Mouse (Mus musculus): ENCODE results near the gene Cabp1. TPM values are rescaled to one million over a fixed set of nuclear protein-coding genes. Genes with fewer than 3 reads are reported as not detected.
"Not testable (repeated sequence)": the region's sequence is repeated elsewhere in the genome, so short reads cannot be mapped to it uniquely, and the experiment has no call there.

The Cabp1 gene
- polyA plus RNA-seq, 1 experiment: 8.1 TPM

DNA sequence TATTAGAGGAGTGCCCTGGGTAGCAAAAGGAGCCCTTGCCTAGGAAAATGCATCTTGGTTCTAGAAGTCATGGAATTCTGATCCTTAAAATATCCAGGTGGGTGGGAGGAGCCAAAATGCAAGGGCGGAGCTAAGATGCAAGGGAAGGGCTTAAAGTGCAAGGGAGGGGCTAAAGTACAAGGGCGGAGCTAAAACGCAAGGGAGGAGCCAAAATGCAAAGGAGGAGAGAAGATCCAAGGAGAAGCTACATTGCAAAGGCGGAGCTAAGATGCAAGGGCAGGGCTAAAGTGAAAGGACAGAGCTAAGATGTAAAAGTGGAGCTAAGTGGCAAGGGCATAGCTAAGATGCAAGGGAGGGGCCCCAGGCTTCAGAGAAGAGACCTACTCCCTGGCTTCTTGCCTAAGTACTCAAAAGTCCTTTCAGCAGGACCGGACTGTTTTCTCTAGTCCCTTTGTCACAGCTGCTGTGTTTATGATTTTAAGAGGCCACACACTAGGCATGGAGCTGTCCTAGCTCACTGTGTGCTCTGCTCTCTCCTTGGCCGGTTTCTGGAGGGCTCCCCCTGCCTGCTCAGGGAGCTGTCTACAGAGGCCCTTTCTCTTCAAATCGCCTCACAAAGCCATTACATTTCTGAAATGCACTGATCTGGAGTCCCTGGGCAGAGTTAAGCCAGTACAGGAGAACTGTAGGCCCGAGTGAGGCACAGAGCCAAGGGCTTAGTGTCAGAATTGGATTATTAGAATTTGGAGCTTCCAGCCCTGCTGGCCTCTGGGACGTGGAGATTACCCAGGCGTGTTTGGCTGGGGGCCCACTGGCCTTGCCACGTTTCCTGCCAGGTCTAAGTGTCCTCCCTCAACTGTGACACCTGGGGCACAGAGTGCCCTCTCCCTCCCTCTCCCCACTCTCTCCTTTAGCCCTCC lies 28.0 kb downstream of the Cabp1 start:
- H3K4me3 ChIP-seq (ENCODE audit: low read depth, low read length): no peak overlapping the region
- no peak overlapping the region for H3K9ac ChIP-seq (ENCODE audit: low read depth, poor library complexity, severe bottlenecking)
- TF ChIP-seq CTCF (IDR thresholded peaks at IDR 0.05; ENCODE audit: low read depth, low read length) (no peak), EP300 (IDR thresholded peaks at IDR 0.05; ENCODE audit: insufficient read depth, low read depth, low read length) (no peak), POLR2A (IDR thresholded peaks at IDR 0.05; ENCODE audit: insufficient read depth, low read length) (no peak)
- peak overlapping the region; percentile 55 for H3K27ac ChIP-seq (ENCODE audit: insufficient read depth, low read length)
- H3K27me3 ChIP-seq (ENCODE audit: control insufficient read depth, insufficient read depth, low read length, poor library complexity, severe bottlenecking): no peaks in the 10 kb centered on the region
- no peaks in the 10 kb centered on the region for H3K9me3 ChIP-seq (replicated peaks; ENCODE audit: control insufficient read depth, insufficient read depth, low read length, poor library complexity, severe bottlenecking)
- no peaks in the 10 kb centered on the region for H3K4me1 ChIP-seq (ENCODE audit: control insufficient read depth, insufficient read depth, low read length)
- H3K36me3 ChIP-seq (ENCODE audit: control insufficient read depth, insufficient read depth, low read length, poor library complexity, severe bottlenecking): no peaks in the 10 kb centered on the region

GRCm38 (mm10) chr5:115165351-115165750 lies 28.8 kb downstream of the Cabp1 start:
- H3K36me3 ChIP-seq (ENCODE audit: control insufficient read depth, insufficient read depth, low read length, poor library complexity, severe bottlenecking): no peaks in the 10 kb centered on the region
- TF ChIP-seq POLR2A (IDR thresholded peaks at IDR 0.05; ENCODE audit: insufficient read depth, low read length) (no peak), CTCF (IDR thresholded peaks at IDR 0.05; ENCODE audit: low read depth, low read length) (peak; percentile 75)
- H3K27ac ChIP-seq (ENCODE audit: insufficient read depth, low read length): 0 out of 2 replicates have a peak overlapping the region, but pooled peaks have one; percentile 30
- H3K4me3 ChIP-seq (ENCODE audit: low read depth, low read length): no peak overlapping the region
- no peaks in the 10 kb centered on the region for H3K27me3 ChIP-seq (ENCODE audit: control insufficient read depth, insufficient read depth, low read length, poor library complexity, severe bottlenecking)
- H3K9ac ChIP-seq (ENCODE audit: low read depth, poor library complexity, severe bottlenecking): no peak overlapping the region
- no peaks in the 10 kb centered on the region for H3K4me1 ChIP-seq (ENCODE audit: control insufficient read depth, insufficient read depth, low read length)
- H3K9me3 ChIP-seq (replicated peaks; ENCODE audit: control insufficient read depth, insufficient read depth, low read length, poor library complexity, severe bottlenecking): no peaks in the 10 kb centered on the region

DNA sequence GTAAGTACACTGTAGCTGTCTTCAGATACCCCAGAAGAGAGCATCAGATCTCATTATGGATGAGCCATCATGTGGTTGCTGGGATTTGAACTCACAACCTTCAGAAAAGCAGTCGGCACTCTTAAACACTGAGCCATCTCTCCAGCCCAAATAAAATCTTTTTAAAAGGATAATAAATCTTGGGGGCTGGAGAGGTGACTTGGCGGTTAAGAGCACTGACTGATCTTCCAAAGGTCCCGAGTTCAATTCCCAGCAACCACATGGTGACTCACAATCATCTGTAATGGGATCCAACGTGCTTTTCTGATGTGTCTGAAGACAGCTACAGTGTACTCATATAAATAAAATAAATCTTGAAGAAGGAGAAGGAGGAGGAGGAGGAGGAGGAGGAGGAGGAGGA lies 29.7 kb downstream of the Cabp1 start:
- not testable (repeated sequence) for H3K9me3 ChIP-seq (replicated peaks; ENCODE audit: control insufficient read depth, insufficient read depth, low read length, poor library complexity, severe bottlenecking); H3K36me3 ChIP-seq (ENCODE audit: control insufficient read depth, insufficient read depth, low read length, poor library complexity, severe bottlenecking); H3K9ac ChIP-seq (ENCODE audit: low read depth, poor library complexity, severe bottlenecking); H3K4me1 ChIP-seq (ENCODE audit: control insufficient read depth, insufficient read depth, low read length); H3K27ac ChIP-seq (ENCODE audit: insufficient read depth, low read length); H3K4me3 ChIP-seq (ENCODE audit: low read depth, low read length); H3K27me3 ChIP-seq (ENCODE audit: control insufficient read depth, insufficient read depth, low read length, poor library complexity, severe bottlenecking)

DNA sequence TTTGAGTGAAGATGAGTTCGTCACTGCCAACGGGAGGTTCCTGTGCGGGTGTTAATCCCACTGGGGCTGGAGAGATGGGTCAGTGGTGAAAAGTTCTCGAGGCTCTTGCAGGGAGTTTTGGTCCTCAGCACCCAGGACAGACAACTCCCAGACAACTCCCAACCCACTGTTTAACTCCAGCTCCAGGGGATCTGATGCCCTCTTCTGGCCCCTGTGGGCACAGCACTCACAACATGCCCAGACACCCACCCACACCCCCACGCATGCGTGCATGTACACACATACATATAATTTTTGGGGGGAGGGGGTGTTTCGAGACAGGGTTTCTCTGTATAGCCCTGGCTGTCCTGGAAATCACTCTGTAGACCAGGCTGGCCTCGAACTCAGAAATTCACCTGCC lies 30.6 kb downstream of the Cabp1 start:
- Histone ChIP-seq H3K27me3 (ENCODE audit: control insufficient read depth, insufficient read depth, low read length, poor library complexity, severe bottlenecking) (no peaks in the 10 kb centered on the region), H3K9ac (ENCODE audit: low read depth, poor library complexity, severe bottlenecking) (peak overlapping the region; percentile 20; the same call in 1 of the 2 replicates), H3K27ac (ENCODE audit: insufficient read depth, low read length) (peak overlapping the region; percentile 46), H3K4me1 (ENCODE audit: control insufficient read depth, insufficient read depth, low read length) (no peaks in the 10 kb centered on the region), H3K36me3 (ENCODE audit: control insufficient read depth, insufficient read depth, low read length, poor library complexity, severe bottlenecking) (no peaks in the 10 kb centered on the region), H3K4me3 (ENCODE audit: low read depth, low read length) (peak overlapping the region; percentile 64), H3K9me3 (replicated peaks; ENCODE audit: control insufficient read depth, insufficient read depth, low read length, poor library complexity, severe bottlenecking) (no peaks in the 10 kb centered on the region)
- no peak for TF ChIP-seq POLR2A (IDR thresholded peaks at IDR 0.05; ENCODE audit: insufficient read depth, low read length)
- TF ChIP-seq CTCF (IDR thresholded peaks at IDR 0.05; ENCODE audit: low read depth, low read length): peak; percentile 82
- peak; percentile 66; the same call in 1 of the 2 replicates for TF ChIP-seq EP300 (IDR thresholded peaks at IDR 0.05; ENCODE audit: insufficient read depth, low read depth, low read length)

DNA sequence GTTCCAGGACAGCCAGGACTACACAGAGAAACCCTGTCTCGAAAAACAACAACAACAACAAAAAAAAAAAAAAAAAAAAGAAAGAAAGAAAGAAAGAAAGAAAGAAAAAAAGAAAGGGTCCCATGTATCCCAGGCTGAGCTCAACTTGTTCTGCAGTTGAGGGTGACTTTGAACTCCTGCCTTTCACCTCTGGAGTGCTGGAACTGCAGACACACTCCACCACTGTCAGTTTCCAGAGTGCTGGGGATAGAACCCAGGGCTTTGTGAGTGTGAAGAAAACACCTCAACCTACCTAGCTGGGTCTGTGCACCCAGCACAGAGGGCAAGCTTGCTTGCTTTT lies 32.3 kb downstream of the Cabp1 start:
- not testable (repeated sequence) for H3K9me3 ChIP-seq (replicated peaks; ENCODE audit: control insufficient read depth, insufficient read depth, low read length, poor library complexity, severe bottlenecking)

DNA sequence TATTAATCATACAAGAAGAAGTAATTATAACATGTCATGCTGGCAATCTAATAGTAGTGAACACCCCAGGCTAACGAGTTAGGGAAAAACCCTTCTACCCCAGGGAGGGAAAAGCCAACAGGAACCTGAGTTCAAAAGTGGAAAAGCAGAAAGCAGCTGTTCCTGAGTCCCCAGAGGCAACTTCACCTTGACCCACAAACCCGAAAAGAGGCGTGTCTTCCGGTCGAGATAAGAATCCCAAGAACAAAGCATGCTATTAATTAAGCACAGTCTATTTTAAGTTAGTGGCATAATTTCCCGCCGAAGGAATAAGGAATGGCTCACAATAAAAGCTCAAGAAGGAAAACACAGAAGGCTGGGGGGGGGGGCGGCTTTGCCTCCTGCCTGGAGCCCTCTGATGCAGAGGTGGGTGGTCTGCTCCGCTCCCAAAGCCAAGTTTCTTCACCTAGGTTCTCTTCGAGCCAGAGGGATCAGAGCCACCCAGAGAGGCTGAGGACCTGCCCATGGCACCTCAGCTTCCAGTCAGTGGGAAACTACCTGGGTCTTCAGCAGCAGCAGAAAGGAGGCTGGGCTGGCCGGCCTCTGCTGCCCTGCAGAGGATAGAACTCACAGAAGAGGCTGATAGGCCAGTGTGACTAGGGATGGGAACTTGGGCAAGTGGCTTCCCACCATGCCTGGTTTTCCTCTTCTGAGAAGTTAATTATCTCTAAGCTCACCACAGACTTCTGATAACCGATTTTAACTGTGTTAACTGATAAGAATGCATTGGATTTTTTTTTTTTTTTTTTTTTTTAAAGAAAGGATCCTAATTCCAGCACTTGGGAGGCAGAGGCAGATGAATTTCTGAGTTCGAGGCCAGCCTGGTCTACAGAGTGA lies 32.9 kb downstream of the Cabp1 start:
- H3K4me3 ChIP-seq (ENCODE audit: low read depth, low read length): no peak overlapping the region
- 0 out of 2 replicates have a peak overlapping the region, but pooled peaks have one; percentile 4 for H3K27ac ChIP-seq (ENCODE audit: insufficient read depth, low read length)
- H3K9me3 ChIP-seq (replicated peaks; ENCODE audit: control insufficient read depth, insufficient read depth, low read length, poor library complexity, severe bottlenecking): no peaks in the 10 kb centered on the region
- no peaks in the 10 kb centered on the region for H3K4me1 ChIP-seq (ENCODE audit: control insufficient read depth, insufficient read depth, low read length)
- H3K36me3 ChIP-seq (ENCODE audit: control insufficient read depth, insufficient read depth, low read length, poor library complexity, severe bottlenecking): no peaks in the 10 kb centered on the region
- TF ChIP-seq EP300 (IDR thresholded peaks at IDR 0.05; ENCODE audit: insufficient read depth, low read depth, low read length) (no peak), CTCF (IDR thresholded peaks at IDR 0.05; ENCODE audit: low read depth, low read length) (no peak), POLR2A (IDR thresholded peaks at IDR 0.05; ENCODE audit: insufficient read depth, low read length) (no peak)
- no peaks in the 10 kb centered on the region for H3K27me3 ChIP-seq (ENCODE audit: control insufficient read depth, insufficient read depth, low read length, poor library complexity, severe bottlenecking)
- peak overlapping the region; percentile 38; the same call in 1 of the 2 replicates for H3K9ac ChIP-seq (ENCODE audit: low read depth, poor library complexity, severe bottlenecking)

More for the DNA sequence above, 32.3 kb downstream of the Cabp1 start:
- not testable (repeated sequence) for H3K4me3 ChIP-seq (ENCODE audit: low read depth, low read length); H3K27ac ChIP-seq (ENCODE audit: insufficient read depth, low read length); H3K4me1 ChIP-seq (ENCODE audit: control insufficient read depth, insufficient read depth, low read length); H3K27me3 ChIP-seq (ENCODE audit: control insufficient read depth, insufficient read depth, low read length, poor library complexity, severe bottlenecking); H3K36me3 ChIP-seq (ENCODE audit: control insufficient read depth, insufficient read depth, low read length, poor library complexity, severe bottlenecking); H3K9ac ChIP-seq (ENCODE audit: low read depth, poor library complexity, severe bottlenecking)
